Mouse (Mus musculus) E14TG2a.4 (cell line): ENCODE data around the gene Mgat2.

Experiments
- CTCF ChIP-seq: conservative IDR thresholded peaks from 2 replicates; pipeline ENCODE4 v1.5.1; 2014; ENCODE audit warnings: low read length
- NANOG ChIP-seq: IDR thresholded peaks from 2 replicates; pipeline ENCODE4 v1.6.1; 2014; ENCODE audit warnings: borderline replicate concordance, low read length, mixed read lengths
- POU5F1 ChIP-seq: IDR thresholded peaks from 2 replicates; pipeline ENCODE4 v1.6.1; 2014; ENCODE audit warnings: low read length, borderline replicate concordance

DNA sequence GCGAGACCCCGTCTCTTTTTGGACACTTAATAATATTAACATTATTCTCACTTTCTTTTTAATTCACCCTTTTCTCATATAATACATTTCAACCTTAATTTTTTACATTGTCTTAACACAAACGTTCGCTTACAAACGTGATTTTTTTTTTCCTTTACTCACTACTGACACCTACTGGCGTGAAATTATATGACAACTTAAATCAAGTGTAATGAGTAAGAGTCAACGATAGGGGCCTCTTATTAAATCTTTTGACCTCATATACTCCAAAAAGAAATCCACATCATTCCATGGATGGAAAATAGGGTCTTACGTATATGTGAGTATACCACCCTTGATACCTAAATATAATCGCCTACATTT lies 24.4 kb upstream of the Mgat2 start:
- TF ChIP-seq CTCF (peak; percentile 92), NANOG (no peak), POU5F1 (no peak)
